Mouse (Mus musculus): ENCODE results near the gene Heyl. TPM values are rescaled to one million over a fixed set of nuclear protein-coding genes. Genes with fewer than 3 reads are reported as not detected.

The Heyl gene
- total RNA-seq (2015) = not detected in 2 replicates
- not detected in 2 replicates for total RNA-seq (2017)

- ATAC-seq (replicated peaks; ENCODE audit: poor library complexity) = peak; percentile 42
Measured at GRCm38 (mm10) chr4:123233492-123234084, at the start of gene Heyl. Gene Heyl (plus strand): TSS chr4:123233556.

GRCm38 (mm10) chr4:123184816-123185215 is 48.5 kb upstream of the Heyl start:
- ATAC-seq (replicated peaks; ENCODE audit: poor library complexity) = no peak

GRCm38 (mm10) chr4:123192336-123192735 is 41.0 kb upstream of the Heyl start:
- ATAC-seq (replicated peaks; ENCODE audit: poor library complexity) = no peak

GRCm38 (mm10) chr4:123193791-123194190 is 39.6 kb upstream of the Heyl start:
- ATAC-seq (replicated peaks; ENCODE audit: poor library complexity) = no peak

GRCm38 (mm10) chr4:123196695-123197094 is 36.7 kb upstream of the Heyl start:
- ATAC-seq (replicated peaks; ENCODE audit: poor library complexity) = no peak

- peak; percentile 91 for ATAC-seq (replicated peaks; ENCODE audit: poor library complexity)
Measured at GRCm38 (mm10) chr4:123200771-123201185, 32.6 kb upstream of the Heyl start.

- peak; percentile 12; the same call in 1 of the 2 replicates for ATAC-seq (replicated peaks; ENCODE audit: poor library complexity)
Measured at GRCm38 (mm10) chr4:123201186-123202093, 31.9 kb upstream of the Heyl start, which contains the start of gene Nt5c1a. Gene Nt5c1a (plus strand): TSS chr4:123201504.

GRCm38 (mm10) chr4:123202094-123202420 is 31.3 kb upstream of the Heyl start:
- no peak for ATAC-seq (replicated peaks; ENCODE audit: poor library complexity)

- peak; percentile 93 for ATAC-seq (replicated peaks; ENCODE audit: poor library complexity)
Measured at GRCm38 (mm10) chr4:123207337-123207736, 26.0 kb upstream of the Heyl start.

- ATAC-seq (replicated peaks; ENCODE audit: poor library complexity) = no peak
Measured at GRCm38 (mm10) chr4:123210996-123211395, 22.4 kb upstream of the Heyl start.

- ATAC-seq (replicated peaks; ENCODE audit: poor library complexity) = no peak
Measured at GRCm38 (mm10) chr4:123211453-123211852, 21.9 kb upstream of the Heyl start.

GRCm38 (mm10) chr4:123212330-123212729 is 21.0 kb upstream of the Heyl start:
- ATAC-seq (replicated peaks; ENCODE audit: poor library complexity) = no peak

- no peak for ATAC-seq (replicated peaks; ENCODE audit: poor library complexity)
Measured at GRCm38 (mm10) chr4:123213975-123214374, 19.4 kb upstream of the Heyl start.

- no peak for ATAC-seq (replicated peaks; ENCODE audit: poor library complexity)
Measured at GRCm38 (mm10) chr4:123215367-123215766, 18.0 kb upstream of the Heyl start.

- peak; percentile 64 for ATAC-seq (replicated peaks; ENCODE audit: poor library complexity)
Measured at GRCm38 (mm10) chr4:123216782-123217181, 16.6 kb upstream of the Heyl start.

- peak; percentile 89 for ATAC-seq (replicated peaks; ENCODE audit: poor library complexity)
Measured at GRCm38 (mm10) chr4:123219720-123220357, 13.5 kb upstream of the Heyl start.

GRCm38 (mm10) chr4:123220637-123221036 is 12.7 kb upstream of the Heyl start:
- ATAC-seq (replicated peaks; ENCODE audit: poor library complexity) = no peak

GRCm38 (mm10) chr4:123223309-123223708 is 10.0 kb upstream of the Heyl start:
- ATAC-seq (replicated peaks; ENCODE audit: poor library complexity) = peak; percentile 62; the same call in 1 of the 2 replicates

GRCm38 (mm10) chr4:123225718-123226403 is 7.5 kb upstream of the Heyl start:
- ATAC-seq (replicated peaks; ENCODE audit: poor library complexity) = no peak

- no peak for ATAC-seq (replicated peaks; ENCODE audit: poor library complexity)
Measured at GRCm38 (mm10) chr4:123227707-123228106, 5.6 kb upstream of the Heyl start.

- no peak for ATAC-seq (replicated peaks; ENCODE audit: poor library complexity)
Measured at GRCm38 (mm10) chr4:123228270-123228669, 5.1 kb upstream of the Heyl start.

Data from megakaryocyte progenitor cell, adult 5-6 weeks (primary cell).